Mouse (Mus musculus) heart, embryonic 11.5 days (tissue): ENCODE measurements at regions not wholly inside any gene's neighbourhood (a gene's known extent, or its start where the extent isn't known, plus 50 kb on each side); places are given as distances from the start of the nearest gene placed in this dataset.

Source experiments
- ATAC-seq: fragments of 200-750 bp; cut with Nextera tagmentation; replicated peaks from 2 replicates; pipeline ENCODE4 v1.8.0; 2017; ENCODE audit warnings: moderate library complexity; ENCODE audit not compliant: insufficient number of reproducible peaks, low FRiP score, low TSS enrichment
- H3K27ac ChIP-seq: fragments of 300-500 bp; sonication (generic); 2 replicates; pipeline ENCODE4 v1.5.1; 2014; ENCODE audit warnings: mild to moderate bottlenecking, low read depth, low read length
- H3K27me3 ChIP-seq: fragments of 300-500 bp; sonication (generic); 2 replicates; pipeline ENCODE4 v1.6.1; 2014; ENCODE audit warnings: mild to moderate bottlenecking, low read length, mixed read lengths; ENCODE audit not compliant: control insufficient read depth, insufficient read depth
- H3K36me3 ChIP-seq: fragments of 300-500 bp; sonication (generic); 2 replicates; pipeline ENCODE4 v1.6.1; 2014; ENCODE audit warnings: mild to moderate bottlenecking, low read length, moderate library complexity, mixed read lengths; ENCODE audit not compliant: control insufficient read depth, insufficient read depth
- H3K4me1 ChIP-seq: fragments of 300-500 bp; sonication (generic); 2 replicates; pipeline ENCODE4 v1.6.1; 2014; ENCODE audit warnings: low read length; ENCODE audit not compliant: control insufficient read depth, insufficient read depth
- H3K4me2 ChIP-seq: fragments of 300-500 bp; sonication (generic); 2 replicates; pipeline ENCODE4 v1.6.1; 2014; ENCODE audit warnings: mild to moderate bottlenecking, moderate library complexity
- H3K4me3 ChIP-seq: fragments of 300-500 bp; sonication (generic); 2 replicates; pipeline ENCODE4 v1.5.1; 2014; ENCODE audit warnings: low read depth, low read length
- H3K9ac ChIP-seq: fragments of 300-500 bp; sonication (generic); 2 replicates; pipeline ENCODE4 v1.6.1; 2014; ENCODE audit warnings: mild to moderate bottlenecking, low read depth, low read length, moderate library complexity
- H3K9me3 ChIP-seq: fragments of 300-500 bp; sonication (generic); replicated peaks from 2 replicates; pipeline ENCODE4 v1.6.1; 2016; ENCODE audit warnings: low read length; ENCODE audit not compliant: control insufficient read depth
- WGBS: fragments of 180-500 bp; shearing (Covaris S2); extraction: QIAGEN DNeasy Blood & Tissue Kit; methylation state at CpG from one replicate; pipeline ENCODE4 v1.1.7; 2014; ENCODE audit not compliant: insufficient replicate concordance; 5-methylcytosine and 5-hydroxymethylcytosine counted together

- H3K9ac ChIP-seq = no peak overlapping the region
- H3K9me3 ChIP-seq = no peaks in the 10 kb centered on the region
- no peaks in the 10 kb centered on the region for H3K4me1 ChIP-seq
- no peaks in the 10 kb centered on the region for H3K36me3 ChIP-seq
- H3K4me3 ChIP-seq = no peak overlapping the region
- ATAC-seq = no peak
- H3K4me2 ChIP-seq = no peak overlapping the region
- no peak overlapping the region for H3K27ac ChIP-seq
- WGBS = 64% methylated on average over 2 of the region's 2 CpGs
- H3K27me3 ChIP-seq = no peaks in the 10 kb centered on the region
These were observed 623.8 kb downstream of the Tmem114 start for GRCm38 (mm10) chr16:7801161-7801560.

GRCm38 (mm10) chr16:7797176-7797786 is 627.7 kb downstream of the Tmem114 start:
- Histone ChIP-seq H3K4me1 (no peaks in the 10 kb centered on the region), H3K36me3 (no peaks in the 10 kb centered on the region), H3K27ac (no peak overlapping the region), H3K27me3 (no peaks in the 10 kb centered on the region), H3K9me3 (no peaks in the 10 kb centered on the region), H3K4me2 (no peak overlapping the region), H3K4me3 (no peak overlapping the region), H3K9ac (no peak overlapping the region)
- 61% methylated on average over 8 of the region's 8 CpGs for WGBS
- ATAC-seq = no peak

GRCm38 (mm10) chr16:7795561-7795960 is 629.4 kb downstream of the Tmem114 start:
- H3K4me3 ChIP-seq = no peak overlapping the region
- no peak overlapping the region for H3K27ac ChIP-seq
- no peaks in the 10 kb centered on the region for H3K36me3 ChIP-seq
- no peak overlapping the region for H3K9ac ChIP-seq
- H3K4me2 ChIP-seq = no peak overlapping the region
- H3K4me1 ChIP-seq = no peaks in the 10 kb centered on the region
- no peaks in the 10 kb centered on the region for H3K27me3 ChIP-seq
- no peak for ATAC-seq
- WGBS = 66% methylated on average over 3 of the region's 3 CpGs
- H3K9me3 ChIP-seq = no peaks in the 10 kb centered on the region

- ATAC-seq = no peak
- Histone ChIP-seq H3K9ac (no peak overlapping the region), H3K27ac (no peak overlapping the region), H3K4me1 (no peaks in the 10 kb centered on the region), H3K4me3 (no peak overlapping the region), H3K27me3 (no peaks in the 10 kb centered on the region), H3K36me3 (no peaks in the 10 kb centered on the region), H3K4me2 (no peak overlapping the region), H3K9me3 (no peaks in the 10 kb centered on the region)
- WGBS = 91% methylated on average over 3 of the region's 3 CpGs
These were observed 632.4 kb downstream of the Tmem114 start for GRCm38 (mm10) chr16:7792521-7792920.

GRCm38 (mm10) chr16:7790260-7790659 is 634.7 kb downstream of the Tmem114 start:
- 64% methylated on average over 4 of the region's 4 CpGs for WGBS
- Histone ChIP-seq H3K36me3 (no peaks in the 10 kb centered on the region), H3K9ac (no peak overlapping the region), H3K27ac (no peak overlapping the region), H3K4me2 (no peak overlapping the region), H3K4me3 (no peak overlapping the region), H3K9me3 (no peaks in the 10 kb centered on the region), H3K4me1 (no peaks in the 10 kb centered on the region), H3K27me3 (no peaks in the 10 kb centered on the region)
- no peak for ATAC-seq

GRCm38 (mm10) chr16:7788209-7788608 is 636.7 kb downstream of the Tmem114 start:
- no peak for ATAC-seq
- Histone ChIP-seq H3K9me3 (no peaks in the 10 kb centered on the region), H3K9ac (no peak overlapping the region), H3K27ac (no peak overlapping the region), H3K4me3 (no peak overlapping the region), H3K4me1 (no peaks in the 10 kb centered on the region), H3K27me3 (no peaks in the 10 kb centered on the region), H3K4me2 (no peak overlapping the region), H3K36me3 (no peaks in the 10 kb centered on the region)
- 70% methylated on average over 2 of the region's 2 CpGs for WGBS

GRCm38 (mm10) chr16:7781506-7781905 is 643.4 kb downstream of the Tmem114 start:
- H3K9me3 ChIP-seq = no peaks in the 10 kb centered on the region
- ATAC-seq = no peak
- no peaks in the 10 kb centered on the region for H3K4me1 ChIP-seq
- H3K4me3 ChIP-seq = no peak overlapping the region
- no peak overlapping the region for H3K4me2 ChIP-seq
- no peaks in the 10 kb centered on the region for H3K36me3 ChIP-seq
- H3K27ac ChIP-seq = no peak overlapping the region
- H3K9ac ChIP-seq = no peak overlapping the region
- 83% methylated on average over 2 of the region's 2 CpGs for WGBS
- H3K27me3 ChIP-seq = no peaks in the 10 kb centered on the region

GRCm38 (mm10) chr16:7775635-7776034 is 649.3 kb downstream of the Tmem114 start:
- ATAC-seq = no peak
- H3K4me1 ChIP-seq = no peaks in the 10 kb centered on the region
- no peaks in the 10 kb centered on the region for H3K36me3 ChIP-seq
- H3K4me3 ChIP-seq = no peak overlapping the region
- H3K9me3 ChIP-seq = no peaks in the 10 kb centered on the region
- no peak overlapping the region for H3K27ac ChIP-seq
- no peak overlapping the region for H3K9ac ChIP-seq
- H3K27me3 ChIP-seq = no peaks in the 10 kb centered on the region
- 75% methylated on average over 3 of the region's 3 CpGs for WGBS
- H3K4me2 ChIP-seq = no peak overlapping the region

GRCm38 (mm10) chr16:7768433-7768832 is 656.5 kb downstream of the Tmem114 start:
- no peaks in the 10 kb centered on the region for H3K9me3 ChIP-seq
- 42% methylated on average over 1 of the region's 1 CpGs for WGBS
- H3K9ac ChIP-seq = no peak overlapping the region
- no peak overlapping the region for H3K27ac ChIP-seq
- no peak overlapping the region for H3K4me2 ChIP-seq
- no peaks in the 10 kb centered on the region for H3K36me3 ChIP-seq
- no peak for ATAC-seq
- H3K4me1 ChIP-seq = no peaks in the 10 kb centered on the region
- H3K4me3 ChIP-seq = no peak overlapping the region
- no peaks in the 10 kb centered on the region for H3K27me3 ChIP-seq
